Mouse (Mus musculus) spleen, postnatal 10 days (tissue): Measurements from ENCODE around the gene Pdlim7.

Experiments
- DNase-seq, 2 experiments: peaks; one replicate each; pipeline ENCODE4 v3.0.0; 2021 to 2022; ENCODE audit warnings: low spot score in 2 of 2

The Pdlim7 gene

GRCm38 (mm10) chr13:55513111-55513748 lies at the start of gene Pdlim7:
TSS of gene Pdlim7 (minus strand) at chr13:55513676.
- peak; percentile 90 to 95 for DNase-seq

DNA sequence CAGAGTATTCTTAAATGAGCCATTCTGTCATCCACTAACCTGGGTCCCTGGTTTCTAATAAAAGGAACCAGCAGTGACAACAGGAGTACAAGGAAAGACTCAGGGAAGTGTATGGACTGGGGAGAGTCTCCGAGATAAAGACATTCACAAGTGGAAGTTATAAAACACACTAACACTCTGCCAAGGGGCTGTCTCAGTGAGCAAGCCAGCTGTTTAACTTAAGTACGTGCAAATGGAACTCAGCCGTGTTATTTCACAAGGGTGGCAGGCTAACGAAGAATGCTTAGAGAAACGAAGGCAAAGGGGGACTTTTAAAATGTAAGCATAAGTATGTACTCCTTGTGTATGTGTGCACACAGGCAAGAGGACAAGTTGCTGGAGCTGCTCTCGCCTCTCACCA lies 44.0 kb upstream of the Pdlim7 start:
- no peak for DNase-seq

DNA sequence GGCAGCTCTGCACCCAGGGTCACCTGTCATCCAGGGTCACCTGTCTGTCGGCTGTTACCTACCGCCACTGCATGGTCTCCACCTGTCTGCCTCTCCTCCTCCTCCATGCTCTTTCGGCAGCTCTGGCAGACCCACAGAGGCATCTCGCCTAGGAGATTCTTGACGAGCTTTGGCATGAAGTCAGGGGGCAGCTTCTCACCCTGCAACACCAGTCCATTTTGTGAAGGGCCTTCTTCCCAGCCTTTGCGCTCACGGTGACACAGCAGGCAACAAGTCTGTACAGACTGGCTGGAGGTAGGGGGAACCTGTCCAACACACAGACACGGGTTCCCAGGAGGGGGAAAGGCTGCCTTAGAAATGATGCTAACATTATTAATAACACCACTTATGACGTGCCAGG lies 42.4 kb upstream of the Pdlim7 start:
- DNase-seq = no peak

GRCm38 (mm10) chr13:55549061-55549460 lies 35.6 kb upstream of the Pdlim7 start:
- no peak for DNase-seq

DNA sequence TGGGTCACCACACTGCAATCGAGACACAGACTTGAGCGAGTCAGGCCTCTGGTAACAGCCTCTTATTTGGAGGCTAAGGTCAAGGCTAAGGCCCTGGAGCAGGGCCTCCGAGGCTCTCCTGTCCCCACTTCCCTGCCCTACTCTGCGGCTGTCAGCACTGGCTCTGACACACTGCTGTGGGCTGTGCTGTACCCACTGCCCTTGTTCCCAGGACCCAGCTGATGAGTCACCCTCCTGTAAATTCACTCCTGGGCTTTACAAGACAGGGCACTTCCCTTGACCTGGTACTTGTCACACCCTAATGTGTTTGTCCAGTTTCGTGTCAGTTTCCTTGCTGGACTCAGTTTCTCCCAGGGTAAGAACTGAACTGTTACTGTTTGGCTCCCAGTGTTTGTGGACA lies 35.0 kb upstream of the Pdlim7 start:
- no peak for DNase-seq

GRCm38 (mm10) chr13:55547916-55548315 lies 34.4 kb upstream of the Pdlim7 start:
- DNase-seq = no peak

- DNase-seq = no peak
These were observed 31.3 kb upstream of the Pdlim7 start for GRCm38 (mm10) chr13:55544792-55545191.

DNA sequence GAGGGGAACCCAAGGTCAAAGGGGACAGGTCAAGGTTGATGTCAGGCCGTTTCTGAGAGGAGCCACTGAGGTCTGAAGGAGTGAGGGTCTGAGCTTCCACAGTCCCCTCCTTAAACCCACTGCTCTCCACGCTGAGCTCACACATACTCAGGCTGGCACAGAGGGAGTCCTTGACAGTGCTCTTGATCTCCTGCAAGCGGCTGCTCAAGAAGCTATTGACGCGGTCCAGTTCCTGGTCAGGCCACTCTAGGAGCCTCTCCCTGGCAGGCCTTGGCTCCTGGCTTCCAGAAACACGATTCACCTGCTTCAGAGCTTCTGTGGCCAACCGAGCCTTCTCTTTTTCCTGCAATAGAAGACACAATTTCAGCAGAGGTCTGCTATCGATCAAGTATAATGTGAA lies 30.0 kb upstream of the Pdlim7 start:
- no peak for DNase-seq

GRCm38 (mm10) chr13:55542891-55543290 lies 29.4 kb upstream of the Pdlim7 start:
- DNase-seq = no peak

GRCm38 (mm10) chr13:55540933-55541332 lies 27.5 kb upstream of the Pdlim7 start:
- DNase-seq = peak in 1 of 2 experiments; percentile 58

DNA sequence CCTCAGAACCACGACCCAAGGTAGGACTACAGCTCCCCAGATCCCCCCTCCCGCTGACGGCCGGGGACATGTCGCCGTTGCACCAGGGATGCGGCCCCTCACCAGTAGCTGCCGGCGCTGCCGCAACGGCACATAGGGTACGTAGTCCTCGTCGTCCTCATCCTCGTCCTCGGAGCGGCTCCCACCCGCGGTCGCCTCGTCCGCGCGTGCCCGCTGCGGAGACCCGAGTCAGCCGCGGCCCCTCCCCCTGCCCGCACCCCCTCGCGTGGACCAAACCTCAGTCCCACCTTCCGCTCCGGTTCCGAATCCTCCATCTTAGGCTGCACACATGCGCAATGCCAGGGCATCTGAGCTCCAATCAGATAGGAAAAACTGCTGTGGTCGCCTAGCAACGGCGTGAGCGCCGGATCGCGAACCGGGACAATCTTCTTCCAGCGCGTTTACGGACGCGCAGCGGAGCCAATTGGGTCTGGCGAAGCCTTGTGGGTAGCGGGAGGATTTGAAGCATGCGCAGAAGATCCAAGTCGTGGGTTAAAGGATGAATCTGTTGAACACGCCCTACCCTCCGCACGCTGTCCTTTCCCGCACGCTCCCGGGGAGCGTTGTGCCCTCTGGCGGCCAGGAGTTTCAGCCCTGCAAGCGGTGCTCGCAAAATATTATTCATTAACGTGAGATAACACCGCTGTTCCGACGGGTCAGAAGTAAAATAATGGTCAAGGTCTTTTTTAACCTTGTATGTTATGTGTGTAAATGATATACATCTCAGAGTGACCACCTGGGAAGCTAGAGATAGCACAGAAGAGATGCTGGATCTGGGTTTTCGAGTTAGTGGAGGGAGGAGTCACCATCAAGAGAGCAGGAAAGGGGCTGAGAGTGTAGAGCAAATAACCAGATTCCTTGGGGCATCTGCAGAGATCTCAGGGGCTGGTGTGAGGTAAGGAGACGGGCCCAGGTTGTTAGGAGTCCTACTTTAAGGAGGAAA lies 23.0 kb upstream of the Pdlim7 start, which contains the start of gene Ddx41:
TSS of gene Ddx41 (minus strand) at position 465 of the 982 bp plus-strand sequence.
- DNase-seq = peak; percentile 97 to 99

DNA sequence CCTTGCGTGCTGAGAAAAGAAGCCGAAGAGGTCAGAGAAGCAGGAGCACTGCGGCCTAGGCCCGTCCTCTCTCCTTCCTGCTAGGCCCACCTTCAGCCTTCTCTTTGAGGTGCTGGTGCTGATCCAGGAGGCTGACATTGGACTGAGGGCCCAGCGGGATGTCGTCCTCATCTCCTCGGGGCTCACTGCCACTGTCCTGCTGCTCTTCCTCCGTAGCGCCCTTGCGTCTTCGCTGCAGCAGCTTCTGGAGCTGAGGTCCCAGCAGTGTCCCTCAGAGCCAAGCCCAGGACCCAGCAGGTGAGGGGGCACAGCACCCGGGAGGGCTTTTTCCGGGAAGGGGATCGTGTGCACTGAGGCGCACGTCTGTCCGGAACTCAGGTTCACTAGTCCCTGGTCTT lies 22.3 kb upstream of the Pdlim7 start:
- DNase-seq = no peak

GRCm38 (mm10) chr13:55535191-55535590 lies 21.7 kb upstream of the Pdlim7 start:
- no peak for DNase-seq

DNA sequence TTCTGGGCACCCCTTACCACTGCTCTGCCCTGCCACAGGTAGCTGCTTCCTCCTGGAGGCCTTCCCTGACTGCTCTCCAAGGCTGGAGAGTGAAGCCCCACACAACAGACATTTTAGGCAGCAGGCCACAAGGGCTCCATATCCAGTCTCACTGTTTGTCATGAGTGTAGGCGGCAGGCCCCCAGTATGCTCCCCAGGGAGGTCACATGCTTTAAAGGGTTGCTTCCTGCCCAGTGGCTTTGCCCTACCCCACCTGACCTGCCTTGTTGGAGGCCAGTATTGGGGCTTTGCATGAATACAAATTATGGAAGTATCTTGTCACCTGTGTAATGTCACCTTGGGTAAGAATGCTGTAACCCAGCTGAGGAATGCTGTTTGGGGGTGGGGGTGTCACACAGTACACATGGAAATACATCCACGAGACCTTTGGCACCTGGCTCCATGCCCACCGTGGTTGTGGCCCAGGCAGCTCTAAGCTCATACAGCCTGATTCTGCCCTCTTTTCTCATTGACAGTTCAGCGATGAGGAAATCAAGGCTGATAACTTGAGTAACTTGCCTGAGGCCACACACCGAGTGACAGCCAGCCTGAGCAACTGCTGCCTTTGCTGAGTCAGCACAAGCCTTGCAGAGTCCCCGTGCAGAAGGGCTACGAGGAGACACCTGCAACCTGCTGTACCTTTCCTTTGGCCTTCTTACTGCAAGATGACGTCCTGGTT lies 15.9 kb upstream of the Pdlim7 start, which contains the start of gene Dok3:
TSS of gene Dok3 (minus strand) at position 99 of the 718 bp plus-strand sequence.
- DNase-seq = peak; percentile 47 to 77

DNA sequence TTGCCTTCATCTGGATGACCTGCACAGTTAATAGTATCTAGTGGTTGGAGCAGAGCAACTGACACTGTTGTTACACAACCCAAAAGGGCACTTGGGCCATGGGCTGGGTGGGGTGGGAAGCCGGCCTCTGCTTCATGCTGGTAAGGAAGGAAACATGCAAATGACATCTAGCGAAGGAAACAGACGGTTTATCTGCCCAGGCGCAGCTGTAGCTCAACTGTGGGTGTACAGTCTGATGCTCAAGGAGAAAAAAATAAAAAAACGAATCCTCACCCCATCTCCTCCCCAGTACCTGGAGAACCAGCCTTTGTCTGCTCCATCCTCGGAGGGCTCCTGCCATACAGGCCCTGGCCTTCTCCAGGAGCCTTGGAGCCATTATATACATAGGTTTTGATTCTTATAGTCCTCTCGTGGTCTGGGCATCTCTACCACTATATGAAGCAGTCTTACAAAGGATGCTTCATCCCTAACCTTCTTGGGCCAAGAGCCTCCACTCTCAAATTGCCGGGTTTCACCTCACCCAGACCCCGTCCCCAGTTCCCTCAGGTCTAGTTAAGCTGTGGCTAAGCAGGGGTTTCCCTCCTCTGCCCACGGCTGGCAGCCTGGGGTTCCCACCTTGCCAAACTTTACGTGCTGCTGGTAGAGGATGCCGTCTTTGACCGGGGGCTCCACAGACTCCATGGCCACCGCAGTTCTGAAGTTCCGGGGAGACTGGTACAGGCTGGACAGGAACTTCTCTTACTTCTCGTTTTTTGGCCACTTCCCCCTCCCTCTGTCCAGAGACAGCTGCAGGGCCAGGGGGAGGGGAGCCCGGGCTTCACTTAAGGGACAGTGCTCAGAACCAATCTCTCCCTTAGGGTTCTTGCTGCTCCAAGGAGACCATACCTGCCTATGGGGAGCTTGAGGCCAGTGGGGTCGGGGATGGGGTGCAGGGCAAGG lies 14.6 kb upstream of the Pdlim7 start:
- DNase-seq = peak; percentile 48 to 64

DNA sequence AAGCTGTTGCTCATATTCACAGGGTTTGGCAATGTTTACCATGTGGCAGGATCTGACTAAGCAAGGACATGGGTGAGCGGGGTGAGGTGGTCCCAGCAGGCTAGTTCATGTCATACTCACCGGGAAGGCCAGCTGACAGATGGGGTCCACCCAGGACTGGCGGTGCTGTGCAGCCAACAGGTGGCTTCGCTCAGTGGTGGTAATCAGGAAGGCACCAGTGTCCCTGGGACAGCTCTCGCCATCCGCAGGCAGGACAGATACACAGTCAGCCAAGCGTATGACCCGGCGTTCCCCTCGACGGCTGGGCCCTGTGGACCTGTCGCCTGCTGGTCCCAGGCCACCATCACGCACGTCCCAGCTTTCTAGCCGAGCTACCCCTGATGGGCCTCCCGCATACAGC lies 13.7 kb upstream of the Pdlim7 start:
- DNase-seq = peak in 1 of 2 experiments; percentile 27

DNA sequence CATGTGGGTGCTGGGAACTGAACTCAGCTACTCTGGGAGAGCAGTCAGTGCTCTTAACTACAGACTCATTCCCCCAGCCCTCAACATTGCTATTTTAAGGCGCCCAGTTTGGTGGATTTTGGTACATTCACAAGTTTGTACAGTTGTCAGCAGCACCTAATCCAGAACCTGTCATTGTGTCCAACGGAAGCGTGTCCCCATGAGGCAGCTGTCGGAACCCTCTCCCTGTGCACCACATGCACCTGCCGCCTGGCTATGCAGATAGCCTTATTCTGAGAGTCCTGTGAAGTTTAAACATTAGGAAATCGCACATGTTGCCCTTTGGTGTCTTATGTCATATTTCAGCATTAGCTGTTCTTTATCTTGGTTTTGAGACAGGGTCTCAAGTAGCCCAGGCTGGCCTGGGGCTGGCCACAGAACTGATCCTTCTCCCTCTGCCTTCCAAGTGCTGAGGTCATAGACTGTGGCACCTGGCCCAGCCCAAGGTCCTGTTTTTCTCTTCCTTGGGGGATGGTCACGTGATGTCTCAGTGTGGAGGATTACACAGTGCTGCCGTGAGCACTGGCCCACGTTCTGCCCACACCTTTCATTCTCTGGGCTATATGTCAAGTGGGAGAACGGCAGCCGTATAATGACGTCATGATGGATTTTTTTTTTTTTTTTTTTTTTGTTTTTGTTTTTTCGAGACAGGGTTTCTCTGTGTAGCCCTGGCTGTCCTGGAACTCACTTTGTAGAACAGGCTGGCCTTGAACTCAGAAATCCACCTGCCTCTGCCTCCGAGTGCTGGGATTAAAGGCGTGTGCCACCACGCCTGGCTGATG lies 12.5 kb upstream of the Pdlim7 start:
- DNase-seq = no peak

DNA sequence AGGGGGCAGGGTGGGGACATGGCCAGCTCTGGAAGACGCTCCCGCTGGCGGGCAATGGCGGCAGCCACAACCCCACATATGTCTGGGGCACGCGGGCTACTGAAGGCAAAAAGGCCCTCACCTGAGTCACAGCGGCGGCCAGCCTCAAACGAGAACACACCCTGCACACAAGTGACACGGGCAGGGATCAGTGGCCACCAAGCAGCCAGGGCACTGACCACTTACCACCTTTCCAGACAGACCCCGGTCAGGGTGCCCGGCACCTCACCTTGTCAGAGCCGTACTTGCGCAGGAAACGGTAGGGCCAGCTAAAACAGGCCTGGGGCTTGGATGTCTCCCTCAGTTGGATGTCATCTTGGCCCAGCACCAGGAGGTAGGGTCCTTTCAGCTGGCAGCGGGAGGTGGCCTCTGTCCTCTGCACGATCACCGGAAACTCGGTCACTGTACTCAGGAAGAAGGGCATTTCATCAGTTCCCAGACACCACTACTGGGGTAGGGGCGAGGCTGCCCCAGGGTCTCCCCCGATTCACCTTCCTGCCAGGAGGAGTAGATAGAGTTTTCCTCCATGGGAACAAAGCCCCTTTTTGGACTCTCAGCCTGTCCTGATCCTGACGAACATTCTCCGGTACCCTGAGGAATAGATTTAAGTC lies 10.6 kb upstream of the Pdlim7 start:
- no peak for DNase-seq

DNA sequence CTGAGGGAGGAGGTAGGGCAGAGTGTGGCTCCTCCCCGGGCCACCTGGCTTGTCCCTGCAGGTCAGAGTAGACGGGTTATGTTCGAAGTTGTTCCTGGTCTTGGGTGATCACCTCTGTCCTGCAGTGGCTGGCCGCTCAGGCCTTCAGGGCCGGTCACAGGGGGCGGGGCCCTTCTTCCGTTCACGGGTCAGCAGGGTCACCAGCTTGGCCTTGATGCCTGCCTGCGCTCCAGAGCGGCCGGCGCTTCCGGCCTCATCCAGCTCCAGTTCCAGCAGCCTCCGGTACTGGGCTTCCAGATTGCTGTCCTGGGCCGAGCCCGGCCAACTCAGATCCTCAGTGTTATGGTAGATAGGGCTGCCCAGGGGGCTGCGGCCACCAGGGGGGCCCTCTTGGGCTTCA lies 9.8 kb upstream of the Pdlim7 start:
- peak in 1 of 2 experiments; percentile 46 for DNase-seq

GRCm38 (mm10) chr13:55522730-55523129 lies 9.3 kb upstream of the Pdlim7 start:
- DNase-seq = no peak
